Mouse (Mus musculus): Measurements from ENCODE around the gene Dio3. TPM values are rescaled to one million over a fixed set of nuclear protein-coding genes. Genes with fewer than 3 reads are reported as not detected.
A peak's percentile ranks its signal among the peaks of the same experiment; 100 is the strongest.

Dio3 gene
- polyA plus RNA-seq, 1 experiment from 2014 or later = not detected

Small RNA genes lying within 50 kb of the gene (microRNA-seq; reads per million reads assigned to microRNA genes)
- gene Mir1247 = 4.8 reads per million, percentile 17 among the genes with 10 or more reads in this experiment

Other genes starting within 250 kb of the Dio3 start
- 117 and 124 TPM in 2 replicates for gene Ppp2r5c, start 168.1 kb downstream of the Dio3 start, polyA plus RNA-seq (2015; fragmentation: Nextera tagmentation; extraction: Ambion mirVana)

Measured in heart, embryonic 15.5 days (tissue).